Mouse (Mus musculus) NIH3T3 (cell line): ENCODE results near the gene Sf3b3.
"Not testable (repeated sequence)": the region's sequence is repeated elsewhere in the genome, so short reads cannot be mapped to it uniquely, and the experiment has no call there.

ENCODE experiments used
- DNase-seq: peaks from one replicate; pipeline ENCODE4 v3.0.0-alpha.2; 2012; ENCODE audit warnings: low read depth

The Sf3b3 gene

DNA sequence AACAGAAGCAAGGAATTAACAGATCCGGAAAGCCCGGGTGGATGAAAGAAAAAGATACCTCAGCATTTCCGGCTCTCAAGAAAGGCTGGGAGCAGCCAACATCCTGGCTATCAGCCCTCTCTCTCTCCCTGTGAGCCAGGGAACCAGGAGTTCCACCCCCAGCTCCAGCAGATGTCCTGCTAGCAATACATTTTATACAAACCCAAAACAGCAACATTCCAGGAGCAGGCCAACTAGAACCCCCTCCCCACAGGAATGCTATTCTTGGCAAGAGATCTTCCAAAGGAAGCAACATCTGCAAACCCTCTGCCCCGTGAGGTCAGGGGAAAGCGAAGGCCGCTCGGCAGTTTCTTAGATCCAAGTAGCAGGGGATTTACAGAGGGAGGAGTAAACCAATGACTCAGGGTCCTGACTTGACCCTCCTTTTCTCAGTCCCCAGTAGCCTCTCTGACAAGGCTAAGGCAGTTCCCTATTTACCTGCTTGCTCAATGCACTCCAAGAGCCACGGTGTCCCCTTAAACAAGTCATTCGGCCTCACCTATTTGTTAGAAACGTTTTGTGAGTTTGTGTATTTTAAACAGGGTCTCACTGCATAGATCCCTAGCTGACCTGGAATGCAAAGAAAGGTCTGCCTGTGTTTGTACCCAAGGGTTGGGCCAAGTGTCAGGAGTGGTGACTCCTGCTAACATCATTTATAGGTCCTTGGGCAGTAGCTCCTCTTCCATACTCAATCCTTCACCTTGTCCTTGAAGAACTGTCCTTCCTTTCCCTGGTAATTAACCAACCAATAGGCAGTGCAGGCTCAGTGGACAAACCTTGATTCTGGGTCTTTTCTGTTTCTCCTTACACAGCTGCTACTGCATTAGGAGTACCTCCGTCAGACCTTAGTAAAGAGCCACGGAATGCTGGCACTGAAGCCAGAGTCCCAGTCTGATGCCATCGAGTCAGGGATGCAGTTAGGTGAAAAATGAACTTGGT, 37.8 kb downstream of the Sf3b3 start:
- peak; percentile 77 for DNase-seq

DNA sequence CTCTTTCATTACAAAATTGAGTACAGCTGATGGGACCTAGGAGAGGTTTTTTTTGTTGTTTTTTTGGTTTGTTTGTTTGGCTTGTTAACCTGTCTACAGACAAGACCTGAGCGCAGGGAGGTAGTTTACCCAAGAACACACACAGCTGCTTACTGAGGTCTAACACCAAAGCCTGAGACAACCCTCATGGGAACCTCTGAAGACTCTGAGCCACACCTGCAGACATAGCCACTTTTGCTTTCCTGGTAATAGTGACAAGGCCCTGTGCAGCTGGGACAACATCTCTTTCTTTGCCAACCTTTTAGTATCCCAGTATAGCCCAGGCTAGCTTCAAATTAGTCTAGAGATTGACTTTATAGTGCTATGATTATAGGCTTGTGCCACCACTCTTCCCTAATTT, 40.4 kb downstream of the Sf3b3 start:
- no peak for DNase-seq

DNA sequence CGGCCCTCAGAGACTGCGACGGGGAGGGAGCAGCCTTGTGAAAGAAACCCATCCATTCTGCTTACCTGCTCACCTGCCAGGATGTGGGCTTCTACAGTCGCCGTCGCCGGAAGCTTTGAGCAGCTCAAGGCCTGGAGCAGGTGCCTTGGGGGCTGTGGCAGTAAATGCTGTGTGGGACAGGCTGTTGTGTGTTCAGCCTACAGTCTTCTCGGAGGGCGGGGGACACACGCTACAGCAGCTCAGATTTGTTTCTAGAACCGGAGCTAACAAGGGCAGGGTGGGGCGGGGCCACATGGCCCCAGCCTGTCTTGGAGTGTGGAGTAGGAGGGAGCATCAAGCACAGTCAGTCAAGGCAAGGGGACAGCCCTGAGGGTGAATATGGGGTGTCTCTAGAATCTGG, 40.9 kb downstream of the Sf3b3 start, which contains the start of gene Il34:
Gene Il34, minus strand, starts transcription at position 256 of the 400 bp plus-strand sequence.
- DNase-seq = no peak

DNA sequence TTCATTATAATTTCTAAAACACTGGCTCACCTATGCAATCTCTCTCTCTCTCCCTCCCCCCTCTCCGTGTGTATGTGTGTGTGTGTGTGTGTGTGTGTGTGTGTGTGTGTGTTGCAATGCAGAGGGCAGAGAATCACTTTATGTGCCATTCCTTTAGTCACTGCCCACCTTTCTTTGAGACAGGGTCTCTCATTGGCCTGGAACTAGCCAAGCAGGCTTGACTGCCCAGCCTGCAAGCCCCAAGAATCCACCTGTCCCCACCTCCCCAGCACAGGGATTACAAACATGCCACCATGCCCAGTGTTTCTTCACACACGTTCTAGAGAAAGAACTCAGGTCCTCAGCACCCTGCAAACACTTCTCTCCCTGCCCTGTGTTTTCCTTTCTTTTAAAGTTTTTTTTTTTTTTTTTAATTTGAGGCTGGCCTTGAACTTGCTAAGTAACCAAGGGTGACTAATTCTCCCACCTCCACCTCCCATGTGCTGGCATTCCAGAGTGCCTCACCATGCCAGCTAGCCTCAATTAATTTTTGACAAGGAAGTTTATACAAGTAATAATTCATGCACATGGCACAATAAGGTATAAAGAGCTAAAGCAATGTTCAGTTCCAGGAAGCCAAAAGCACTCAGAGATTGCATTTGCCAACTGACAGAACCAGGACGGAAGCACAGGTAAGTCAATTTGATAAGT, 41.6 kb downstream of the Sf3b3 start:
- DNase-seq = no peak

DNA sequence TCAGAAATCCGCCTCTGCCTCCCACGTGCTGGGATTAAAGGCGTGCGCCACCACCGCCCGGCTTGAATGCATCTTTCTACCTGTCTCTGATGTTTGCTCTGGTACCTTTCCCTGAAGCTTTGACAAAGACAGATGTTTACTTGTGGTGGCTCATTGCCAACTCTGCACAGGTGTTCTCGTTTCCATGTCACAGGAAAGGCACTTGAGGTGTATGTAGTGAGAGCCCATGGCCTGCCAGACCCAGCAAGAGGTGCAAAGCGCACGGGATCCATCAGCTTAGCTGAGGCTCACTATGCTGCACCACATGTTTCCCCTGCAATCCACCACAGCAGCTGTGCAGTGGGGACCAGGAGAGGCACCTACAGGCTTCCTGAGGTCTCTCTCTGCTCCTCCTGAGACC, 42.7 kb downstream of the Sf3b3 start:
- no peak for DNase-seq

DNA sequence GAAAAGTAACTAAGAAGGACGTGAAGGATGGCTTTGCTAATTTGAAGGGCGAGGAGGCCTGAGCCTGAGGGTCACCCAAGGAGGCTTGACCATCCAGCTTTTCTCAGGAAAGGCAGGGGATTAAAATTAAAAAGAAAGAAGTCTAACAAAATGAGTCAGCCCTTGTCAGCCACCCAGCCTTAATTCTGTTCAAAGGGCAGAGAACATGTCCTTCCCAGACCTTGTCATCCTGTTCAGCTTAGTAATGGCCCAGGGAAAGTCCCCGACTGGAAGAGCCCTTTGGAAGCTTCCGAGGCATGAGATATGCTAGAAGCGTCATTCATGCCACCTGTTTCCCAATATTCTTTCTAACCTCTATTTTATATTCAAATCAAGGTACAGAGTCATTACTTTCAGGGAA, 43.6 kb downstream of the Sf3b3 start:
- no peak for DNase-seq

DNA sequence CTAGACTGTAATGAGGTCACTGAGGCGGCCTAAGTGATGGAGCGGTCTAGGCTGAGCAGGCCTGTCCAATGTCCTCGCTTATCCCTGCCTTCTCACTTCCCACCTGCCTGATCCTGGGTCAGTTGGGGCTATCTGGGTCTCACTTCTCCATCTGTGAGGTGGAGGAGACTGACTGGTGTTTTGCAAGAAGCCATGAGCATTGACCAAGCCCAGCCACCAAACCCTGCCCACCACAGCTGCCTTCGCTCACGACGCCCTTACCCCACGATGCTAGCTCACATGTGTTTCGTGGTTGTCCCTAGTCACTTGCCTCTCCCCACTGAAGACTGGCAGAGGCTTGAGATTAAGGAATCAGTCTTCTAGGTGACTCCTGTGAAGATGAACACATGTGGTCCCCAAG, 49.5 kb downstream of the Sf3b3 start:
- DNase-seq = no peak

DNA sequence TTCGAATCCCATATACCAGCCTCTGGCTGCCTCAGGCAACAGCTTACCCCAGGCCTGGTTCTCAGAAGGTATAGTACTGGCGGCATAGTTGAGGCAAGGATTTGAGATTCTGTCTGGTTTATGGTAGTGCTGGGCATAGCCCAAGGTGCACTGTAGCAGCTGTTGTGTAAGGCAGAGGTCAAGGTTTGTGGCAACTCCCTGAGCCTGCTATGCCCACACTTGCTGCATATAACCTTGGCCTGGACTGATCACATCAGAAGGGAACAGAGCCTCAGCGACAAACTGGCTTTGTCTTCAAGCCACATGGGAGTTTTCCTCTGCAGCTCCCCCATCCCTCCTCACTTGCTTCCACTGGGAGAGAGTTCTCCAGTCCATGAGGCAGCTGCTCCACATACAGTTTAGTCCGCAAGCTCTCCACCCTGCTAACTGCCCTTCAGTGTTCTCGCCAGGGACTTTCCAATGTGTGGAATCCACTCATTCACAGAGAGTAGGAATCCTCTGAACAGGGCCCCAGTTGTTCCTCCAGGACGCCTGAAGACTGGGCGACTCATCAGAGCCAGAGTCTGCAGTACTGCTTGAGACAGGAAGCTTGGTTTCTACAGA, 52.1 kb downstream of the Sf3b3 start:
- peak; percentile 79 for DNase-seq

DNA sequence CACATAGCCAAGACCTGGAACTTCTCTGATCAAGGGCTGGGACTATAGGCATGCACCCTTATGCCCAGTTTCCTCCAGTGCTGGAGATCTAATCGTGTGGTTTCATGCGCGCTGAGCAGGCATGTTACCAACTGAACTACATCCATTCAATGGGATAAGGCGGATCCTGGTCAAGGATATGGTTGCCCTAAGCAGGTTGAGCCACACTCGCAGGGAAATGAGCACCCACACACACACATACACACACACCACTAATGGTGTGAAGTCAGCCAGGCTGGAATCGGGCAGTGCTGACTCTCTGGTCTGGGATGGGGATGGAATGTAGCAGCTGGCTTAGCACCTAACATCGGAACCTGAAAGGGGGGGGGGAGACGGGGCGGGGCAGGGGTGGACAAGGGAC, 52.7 kb downstream of the Sf3b3 start:
- DNase-seq = peak; percentile 63

DNA sequence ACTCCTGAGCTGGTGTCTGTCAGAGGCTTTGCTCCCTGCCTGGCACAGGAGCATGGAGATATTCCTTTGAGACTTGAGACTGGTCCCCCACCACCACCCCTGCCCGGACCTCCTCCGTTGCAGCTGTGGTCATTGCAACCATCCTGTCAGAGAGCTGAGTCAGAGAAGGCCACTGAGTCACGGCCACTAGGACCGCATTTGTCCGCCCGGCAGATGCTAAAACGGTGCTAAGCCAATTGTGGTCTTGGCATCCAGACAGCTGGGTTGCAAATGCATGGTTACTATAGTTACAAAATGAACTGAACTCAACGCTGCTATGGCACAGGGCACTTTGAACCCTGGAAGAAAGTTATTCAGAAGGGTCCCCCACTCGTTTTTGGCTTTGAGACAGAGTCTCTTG, 53.1 kb downstream of the Sf3b3 start:
- peak; percentile 92 for DNase-seq

DNA sequence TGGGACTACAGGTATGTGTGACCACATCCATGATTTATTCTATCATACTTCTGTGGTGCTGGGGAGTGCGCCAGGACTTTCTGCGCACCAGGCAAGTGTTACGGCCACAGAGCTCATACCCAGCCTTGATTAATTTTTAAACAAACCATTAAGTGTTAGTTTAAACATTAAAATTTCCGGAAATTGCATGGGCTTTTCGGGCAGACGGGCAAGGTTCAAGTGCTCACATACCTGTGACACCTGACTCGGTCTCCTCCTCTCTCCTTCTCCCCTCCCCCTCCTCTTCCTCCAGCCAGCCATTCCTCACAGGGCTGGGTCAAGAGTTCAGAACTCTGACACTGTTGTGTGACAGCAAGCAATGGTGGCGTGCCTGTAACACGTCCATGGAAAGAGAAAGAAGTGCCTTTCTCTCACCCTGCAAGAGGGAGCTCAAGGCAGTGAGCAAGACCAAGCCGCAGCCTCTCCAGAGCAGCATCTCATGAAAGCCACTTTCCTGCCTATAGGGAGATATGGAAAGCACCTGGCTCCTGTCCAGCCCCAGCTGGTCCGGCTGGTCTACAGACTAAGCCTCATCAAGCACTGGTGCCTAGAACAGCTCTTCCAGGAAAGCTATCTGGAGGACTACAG, 53.9 kb downstream of the Sf3b3 start:
- DNase-seq = peak; percentile 91

DNA sequence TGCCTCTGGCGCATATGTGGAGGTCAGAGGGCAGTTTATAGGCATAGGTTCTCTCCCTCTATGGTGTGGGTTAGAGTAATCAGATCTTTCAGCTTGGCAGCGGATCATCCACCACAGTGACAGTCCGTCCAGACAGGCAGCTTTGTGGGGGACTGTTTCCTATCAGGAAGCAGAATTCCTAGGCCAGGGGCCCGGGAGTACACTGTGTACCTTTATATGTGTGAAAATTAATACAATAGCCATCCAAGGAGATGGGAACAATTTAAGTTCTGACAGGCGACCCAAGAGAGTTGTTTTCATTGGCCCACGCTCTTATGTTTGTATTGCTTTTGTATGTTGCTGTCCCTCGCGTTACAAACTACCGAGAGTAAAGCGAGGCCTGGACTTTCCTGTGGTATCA, 55.4 kb downstream of the Sf3b3 start:
- DNase-seq = no peak

DNA sequence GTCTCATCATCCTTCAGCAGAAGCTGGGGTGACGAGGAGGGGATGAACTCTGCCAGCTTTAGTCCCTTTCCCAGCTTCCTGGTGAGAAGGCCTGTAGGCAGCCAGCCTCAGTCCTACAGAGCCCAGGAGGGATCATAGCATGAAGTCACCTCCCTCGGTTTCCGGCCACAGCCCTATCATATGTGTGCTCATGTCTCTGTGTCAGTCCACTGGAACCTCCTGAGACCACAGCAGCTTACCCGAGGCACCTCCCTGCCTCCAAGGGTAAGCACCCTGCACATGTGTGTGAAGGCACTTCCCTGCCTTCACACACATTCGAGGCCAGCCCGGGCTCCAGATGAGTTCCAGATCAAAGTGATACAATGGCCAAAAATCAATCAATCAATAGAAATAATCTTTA, 56.3 kb downstream of the Sf3b3 start:
- peak; percentile 47 for DNase-seq

DNA sequence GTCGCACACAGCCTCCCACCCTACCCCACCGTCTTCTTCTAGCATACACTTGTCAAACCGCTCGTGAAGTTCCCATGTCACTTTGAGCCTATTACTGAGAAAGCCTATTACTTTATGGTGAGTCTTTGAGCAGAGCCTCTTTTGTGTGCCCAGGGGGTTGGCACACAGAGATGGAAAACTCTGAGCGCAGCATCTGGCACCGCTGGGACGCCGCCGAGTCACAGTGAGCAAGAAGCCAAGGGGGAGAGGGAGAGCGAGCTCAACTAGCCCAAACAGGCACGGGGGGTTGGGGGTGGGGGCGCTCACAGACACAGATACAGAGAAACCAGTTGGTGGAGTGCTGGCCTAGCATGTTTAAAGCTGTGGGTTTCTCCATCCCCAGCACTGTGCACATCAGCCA, 57.0 kb downstream of the Sf3b3 start:
- peak; percentile 86 for DNase-seq

DNA sequence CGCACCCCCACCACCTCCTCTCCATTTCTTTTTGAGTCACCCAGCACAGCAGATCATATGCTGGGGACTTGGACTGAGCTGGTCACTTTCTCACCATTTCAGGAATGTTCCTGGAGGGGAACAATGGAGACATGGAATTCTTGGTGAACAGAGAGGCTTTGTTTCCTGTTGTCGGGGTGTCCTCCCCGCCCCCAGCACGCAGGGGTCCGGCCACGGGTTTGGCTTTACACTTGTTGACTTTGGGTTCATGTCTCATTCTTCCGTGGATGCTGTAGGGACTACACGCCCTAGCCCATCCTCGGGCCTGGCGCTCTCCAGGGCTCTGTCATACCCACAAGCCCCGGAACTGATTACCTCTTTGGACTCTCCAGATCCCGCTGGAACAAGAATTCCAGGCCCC, 57.6 kb downstream of the Sf3b3 start:
- peak; percentile 82 for DNase-seq

DNA sequence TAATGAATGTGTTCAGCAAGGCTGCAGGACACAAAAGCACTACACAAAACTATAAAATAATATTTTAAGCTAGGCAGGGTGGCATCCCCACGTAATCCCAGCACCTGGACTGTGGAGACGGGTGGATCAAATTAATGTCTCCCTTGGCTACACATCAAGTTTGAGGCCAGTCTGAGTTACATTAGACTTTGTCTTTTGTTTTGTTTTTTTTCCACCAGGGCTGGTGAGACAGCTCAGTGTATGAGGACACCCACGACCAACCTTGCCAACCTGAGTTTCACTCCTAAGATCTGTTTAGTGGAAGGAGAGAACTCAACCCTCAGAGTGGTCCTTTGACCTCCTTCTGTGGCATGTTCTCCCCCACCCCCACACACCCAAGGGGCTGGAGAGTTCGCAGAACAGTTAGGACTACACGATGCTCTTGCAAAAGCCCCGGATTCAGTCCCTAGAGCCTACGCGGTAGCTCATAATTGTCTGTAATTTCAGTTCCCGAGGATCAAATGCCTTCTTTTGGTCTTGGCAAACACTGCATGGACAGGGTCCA, 59.1 kb downstream of the Sf3b3 start:
- DNase-seq = no peak

DNA sequence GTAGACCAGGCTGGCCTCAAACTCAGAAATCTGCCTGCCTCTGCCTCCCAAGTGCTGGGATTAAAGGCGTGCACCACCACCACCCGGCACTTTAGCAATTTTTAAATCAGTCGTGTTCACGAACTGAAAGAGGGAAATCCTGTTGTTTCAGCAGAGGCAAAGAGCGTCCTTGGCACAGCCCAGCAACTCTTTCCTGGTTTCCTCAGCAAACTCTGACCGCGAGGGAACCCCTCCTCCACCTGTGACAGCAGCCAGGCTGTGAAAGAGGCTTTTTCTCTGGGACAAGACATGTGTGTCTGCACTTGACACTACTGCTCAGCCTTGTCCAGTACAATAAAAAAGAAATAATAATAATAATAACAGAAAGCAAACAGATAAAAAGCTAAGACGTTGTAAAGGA, 59.7 kb downstream of the Sf3b3 start:
- no peak for DNase-seq

DNA sequence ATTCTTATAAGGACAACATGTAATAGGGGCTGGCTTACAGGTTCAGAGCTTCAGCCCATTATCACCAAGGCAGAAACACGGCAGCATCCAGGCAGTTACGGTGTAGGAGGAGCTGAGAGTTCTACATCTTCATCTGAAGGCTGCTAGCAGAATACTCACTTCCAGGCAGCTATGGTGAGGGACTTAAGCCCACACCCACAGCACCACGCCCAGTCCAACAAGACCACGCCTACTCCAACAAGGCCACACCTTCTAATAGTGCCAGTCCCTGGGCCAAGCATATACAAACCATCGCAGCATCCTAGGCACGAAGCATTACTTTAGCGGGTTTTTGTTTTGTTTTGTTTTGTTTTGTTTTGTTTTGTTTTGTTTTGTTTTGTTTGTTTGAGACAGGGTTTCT, 60.1 kb downstream of the Sf3b3 start:
- not testable (repeated sequence) for DNase-seq

DNA sequence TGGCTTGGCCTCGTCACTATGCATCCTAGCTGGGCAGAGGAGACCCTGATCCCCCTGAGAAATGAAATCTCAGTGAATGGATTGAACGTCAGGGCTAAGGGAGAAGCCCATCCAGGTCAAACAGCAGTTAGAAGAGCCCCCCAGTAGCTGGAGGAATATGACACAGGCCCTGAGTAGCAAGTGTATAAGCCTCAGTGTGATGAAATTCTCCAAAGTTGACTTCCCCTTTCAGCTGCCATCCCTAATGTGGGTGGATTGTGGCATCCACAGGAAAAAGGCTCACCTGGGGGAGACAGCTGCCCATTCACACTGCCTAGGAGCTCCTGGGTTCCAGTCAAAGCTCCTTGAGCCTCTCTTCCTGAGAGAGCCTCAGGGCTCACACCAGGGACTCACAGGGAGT, 61.2 kb downstream of the Sf3b3 start:
- DNase-seq = no peak

DNA sequence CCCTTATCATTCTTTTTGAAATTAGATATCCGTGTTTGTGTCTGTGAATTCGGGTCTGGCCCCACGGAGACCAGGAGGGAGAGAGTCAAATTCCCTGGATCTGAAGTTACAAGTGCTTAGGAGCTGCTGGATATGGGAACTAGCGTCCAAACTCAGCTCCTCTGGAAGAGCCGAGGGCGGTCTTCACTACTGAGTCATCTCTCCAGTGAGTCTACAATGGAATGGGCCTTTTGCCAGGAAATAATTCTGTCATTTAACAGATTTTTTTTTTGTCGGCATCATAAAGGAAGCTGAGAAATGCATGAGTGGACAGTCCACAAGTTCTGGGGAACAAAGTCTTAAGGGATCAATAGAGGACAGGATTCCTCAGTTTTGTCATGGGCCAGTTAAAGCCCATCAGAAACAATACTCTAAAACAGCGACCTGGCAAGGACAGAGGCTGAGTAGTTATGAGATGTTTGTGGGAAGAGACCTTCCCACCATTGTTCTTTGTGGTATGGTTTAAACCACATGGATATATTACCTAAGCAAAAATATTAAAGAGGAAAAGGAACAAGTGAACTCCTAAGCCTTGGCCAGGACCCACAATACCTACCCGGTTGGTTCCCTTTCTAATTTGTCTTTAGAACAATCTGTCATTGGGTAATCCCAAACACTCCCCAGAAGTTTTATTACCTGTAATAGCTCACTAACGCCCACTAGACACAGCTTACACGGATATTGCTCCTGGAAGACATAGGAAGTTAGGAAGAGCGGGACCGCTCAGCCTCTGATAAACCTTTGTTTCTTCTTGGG, 66.5 kb downstream of the Sf3b3 start:
- peak; percentile 86 for DNase-seq

DNA sequence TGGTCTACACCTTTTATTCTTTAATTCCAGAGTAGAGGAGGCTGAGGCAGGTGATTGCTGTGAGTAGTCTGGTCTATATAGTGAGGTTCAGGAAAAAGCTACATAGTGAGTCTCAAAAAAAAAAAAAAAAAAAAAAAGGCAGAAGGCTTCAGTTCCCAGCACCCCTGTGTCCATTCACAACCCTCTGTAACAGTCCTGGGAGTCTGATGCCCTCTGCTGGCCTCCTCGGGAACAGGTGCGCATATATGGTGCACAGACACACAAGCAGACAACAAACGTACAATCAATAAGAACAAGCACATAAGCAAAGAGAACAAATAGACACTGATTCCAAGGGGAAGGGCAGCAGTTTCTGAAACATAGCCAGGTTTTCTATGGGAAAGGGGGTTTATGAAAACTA, 70.3 kb downstream of the Sf3b3 start:
- no peak for DNase-seq
